Mouse (Mus musculus) c-Kit-positive CD71-positive TER-119-positive erythroid progenitor cells, embryonic 14.5 days (primary cell): ENCODE results near the gene Gabbr2.

Experiments
- DNase-seq: peaks from one replicate; pipeline ENCODE4 v3.0.0-alpha.2; 2013; ENCODE audit warnings: low spot score

Gene Gabbr2

GRCm38 (mm10) chr4:46863721-46864120 is 128.0 kb downstream of the Gabbr2 start:
- DNase-seq: no peak

GRCm38 (mm10) chr4:46862677-46863076 is 129.0 kb downstream of the Gabbr2 start:
- DNase-seq: no peak

DNA sequence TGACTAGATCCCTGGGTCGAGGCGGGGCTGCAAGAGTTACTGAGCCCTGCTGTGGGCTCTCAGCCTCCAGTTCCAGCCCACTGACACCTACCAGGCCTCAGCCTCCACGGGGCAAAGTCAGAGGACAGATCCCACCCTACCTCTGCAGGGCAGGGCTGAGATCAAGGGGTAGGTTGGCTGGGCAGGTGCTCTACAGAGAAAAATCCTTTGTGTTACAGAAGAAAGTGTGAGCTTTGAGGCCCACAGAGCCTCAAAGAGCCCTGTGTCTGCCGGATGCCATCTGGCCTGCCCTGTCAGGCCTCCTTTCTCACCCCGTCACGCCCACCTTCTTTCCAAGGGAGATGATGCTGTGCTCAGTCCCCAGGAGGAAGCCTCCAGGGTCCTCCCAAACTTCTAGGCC is 131.1 kb downstream of the Gabbr2 start:
- no peak for DNase-seq

DNA sequence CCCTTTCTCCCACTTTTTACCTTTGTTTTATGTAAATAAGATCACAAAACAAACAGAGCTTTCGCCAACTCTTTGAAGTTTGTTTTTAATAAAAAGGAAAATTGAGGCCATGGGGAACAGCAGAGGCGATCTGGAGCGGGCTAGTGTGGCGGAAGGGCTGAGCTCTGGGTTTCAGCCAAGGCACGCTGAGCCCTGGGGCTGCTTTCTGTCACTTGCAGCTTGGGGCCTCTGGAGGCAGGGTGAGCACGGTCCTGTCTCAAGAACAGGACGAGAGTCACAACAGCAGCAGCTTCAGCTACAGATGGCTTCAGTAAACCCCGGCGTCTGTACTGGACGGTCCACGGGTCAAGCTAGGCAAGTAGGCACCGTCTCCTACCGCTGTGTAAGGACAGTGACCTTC is 132.8 kb downstream of the Gabbr2 start:
- no peak for DNase-seq

DNA sequence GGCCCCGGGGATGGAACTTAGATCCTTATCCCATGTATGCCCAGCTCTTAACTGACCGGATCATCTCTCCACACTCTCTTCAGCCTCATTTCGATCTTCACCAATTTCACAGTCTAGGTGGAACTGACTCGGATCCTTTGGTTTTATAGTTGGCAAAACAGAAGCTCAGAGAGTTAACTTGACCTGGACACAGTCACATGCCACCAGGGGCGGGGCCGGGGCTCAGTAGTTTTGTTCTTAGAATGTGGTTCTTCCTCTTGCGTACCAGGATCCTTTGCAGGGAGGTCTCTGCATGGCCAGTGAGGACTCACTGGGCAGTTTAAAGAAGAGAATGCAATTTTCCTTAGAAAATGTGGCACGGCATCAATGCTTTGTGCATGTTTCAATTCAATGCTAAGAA is 135.5 kb downstream of the Gabbr2 start:
- DNase-seq: no peak

- DNase-seq: no peak
Observed at GRCm38 (mm10) chr4:46854686-46855385, 136.8 kb downstream of the Gabbr2 start.

- DNase-seq: peak; percentile 96
Observed at GRCm38 (mm10) chr4:46853852-46854460, 137.7 kb downstream of the Gabbr2 start.

DNA sequence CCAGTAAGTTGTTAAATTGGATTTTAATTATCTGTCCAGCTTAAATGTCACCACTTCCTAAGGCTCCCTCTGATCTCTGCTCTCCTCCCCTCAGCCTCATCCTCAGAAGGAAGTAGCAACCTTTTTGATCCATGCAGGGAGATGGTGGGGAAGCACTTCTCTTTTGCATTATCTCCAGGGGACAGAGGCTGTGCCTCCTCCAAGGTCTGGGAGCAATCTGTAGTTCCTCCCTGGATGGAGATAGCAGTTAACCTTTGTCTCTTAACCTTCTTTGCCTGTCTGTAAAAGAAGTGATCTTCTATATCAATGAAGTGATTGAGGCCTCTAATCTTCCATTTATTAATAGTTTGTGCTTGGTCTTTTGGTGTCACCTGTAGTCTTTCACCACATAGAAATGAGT is 143.9 kb downstream of the Gabbr2 start:
- no peak for DNase-seq

DNA sequence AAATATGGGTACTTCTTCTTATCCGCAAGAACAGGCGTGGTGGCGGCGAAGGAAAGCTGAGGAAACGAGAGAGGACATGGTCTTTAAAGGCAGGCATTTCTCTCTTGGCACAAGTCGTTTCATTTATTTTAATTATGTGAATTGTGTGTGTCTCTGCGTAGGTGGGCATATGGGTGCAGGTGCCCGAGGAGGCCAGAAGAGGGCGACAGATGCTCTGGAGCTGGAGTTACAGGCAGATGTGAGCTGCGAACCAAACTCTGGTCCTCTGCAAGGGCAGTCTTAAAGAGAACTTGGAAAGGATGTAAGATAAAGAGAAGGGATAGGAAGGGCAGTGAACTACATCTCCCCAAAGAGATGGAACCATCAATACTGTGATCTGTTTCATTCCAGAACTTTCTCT is 145.3 kb downstream of the Gabbr2 start:
- DNase-seq: no peak

GRCm38 (mm10) chr4:46844982-46845643 is 146.6 kb downstream of the Gabbr2 start:
- no peak for DNase-seq

DNA sequence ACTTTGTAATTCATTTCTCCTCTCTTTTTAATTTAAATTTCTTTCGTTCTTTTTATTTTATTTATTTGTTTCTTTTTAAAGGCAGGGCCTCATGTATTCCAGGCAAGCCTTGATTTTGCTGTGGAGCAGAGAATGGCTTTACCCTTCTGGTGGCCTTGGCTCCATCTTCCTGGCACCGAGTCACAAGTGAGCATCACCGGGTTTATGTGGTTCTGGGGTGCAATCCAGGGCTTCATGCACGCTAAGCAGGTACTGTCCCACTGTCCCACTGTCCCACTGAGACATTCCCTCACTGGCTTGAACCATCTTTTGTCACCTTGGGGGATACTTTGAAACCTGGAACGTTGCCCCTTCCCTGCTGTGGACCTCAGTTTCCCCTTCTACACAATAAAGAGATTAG is 147.1 kb downstream of the Gabbr2 start:
- no peak for DNase-seq

DNA sequence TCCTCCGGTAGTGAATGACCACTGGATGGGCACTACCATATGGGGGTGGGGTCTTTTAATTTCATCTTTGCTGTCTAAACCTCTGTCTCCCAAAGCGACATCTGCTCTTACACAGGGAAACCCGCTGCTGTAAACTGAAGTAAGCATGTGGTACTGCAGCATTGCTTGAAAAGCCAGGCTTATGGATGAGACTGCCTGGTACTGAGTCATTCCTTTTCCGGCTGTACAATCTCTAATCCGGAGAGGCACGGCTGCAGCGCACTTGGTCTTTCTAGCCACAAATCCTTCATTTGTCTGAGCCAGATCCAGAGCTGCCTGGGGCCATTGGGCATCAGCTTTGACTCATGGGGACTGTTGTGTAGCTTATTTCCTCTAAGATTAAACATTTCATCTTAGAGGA is 149.1 kb downstream of the Gabbr2 start:
- no peak for DNase-seq

DNA sequence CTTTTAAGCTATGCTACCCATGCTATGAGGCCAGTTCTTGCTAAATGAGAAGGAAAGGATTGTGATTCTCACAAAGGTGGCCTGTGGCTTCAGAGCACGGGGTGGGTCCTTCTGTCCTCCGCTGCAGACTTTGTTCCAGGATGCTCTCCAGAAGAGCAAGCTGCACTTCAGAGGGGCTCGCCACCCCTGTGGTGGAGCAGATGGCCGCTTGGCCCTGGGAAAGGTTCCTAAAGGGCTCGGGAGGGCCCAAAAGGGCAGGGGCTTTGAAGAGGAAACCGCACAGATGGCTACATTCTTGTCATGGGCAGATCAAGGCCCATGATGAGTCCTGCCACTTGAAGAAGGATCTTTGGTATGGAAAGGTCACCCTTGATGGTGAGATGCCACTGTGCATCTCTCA is 151.5 kb downstream of the Gabbr2 start:
- no peak for DNase-seq

DNA sequence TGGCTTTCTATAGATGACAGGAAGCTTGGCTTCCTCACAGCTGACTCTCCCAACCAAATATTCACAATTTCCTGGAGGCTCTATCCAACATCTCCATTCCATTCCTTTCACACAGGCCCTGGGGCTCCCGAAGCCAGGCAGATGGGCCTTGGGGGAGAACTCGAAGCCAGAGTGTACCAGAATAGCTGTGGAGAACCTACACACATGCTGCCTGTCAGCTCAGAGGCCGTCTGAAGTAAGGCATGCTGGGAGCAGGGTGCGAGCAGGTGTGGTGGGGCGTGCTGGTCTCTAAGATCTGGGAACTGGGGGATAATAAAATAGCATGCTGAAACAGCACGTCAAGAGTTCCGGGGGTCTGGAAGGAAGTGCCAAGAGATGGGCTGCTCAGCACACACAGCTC is 154.3 kb downstream of the Gabbr2 start:
- DNase-seq: no peak

GRCm38 (mm10) chr4:46836065-46836464 is 155.6 kb downstream of the Gabbr2 start:
- DNase-seq: no peak

GRCm38 (mm10) chr4:46835064-46835463 is 156.6 kb downstream of the Gabbr2 start:
- no peak for DNase-seq

DNA sequence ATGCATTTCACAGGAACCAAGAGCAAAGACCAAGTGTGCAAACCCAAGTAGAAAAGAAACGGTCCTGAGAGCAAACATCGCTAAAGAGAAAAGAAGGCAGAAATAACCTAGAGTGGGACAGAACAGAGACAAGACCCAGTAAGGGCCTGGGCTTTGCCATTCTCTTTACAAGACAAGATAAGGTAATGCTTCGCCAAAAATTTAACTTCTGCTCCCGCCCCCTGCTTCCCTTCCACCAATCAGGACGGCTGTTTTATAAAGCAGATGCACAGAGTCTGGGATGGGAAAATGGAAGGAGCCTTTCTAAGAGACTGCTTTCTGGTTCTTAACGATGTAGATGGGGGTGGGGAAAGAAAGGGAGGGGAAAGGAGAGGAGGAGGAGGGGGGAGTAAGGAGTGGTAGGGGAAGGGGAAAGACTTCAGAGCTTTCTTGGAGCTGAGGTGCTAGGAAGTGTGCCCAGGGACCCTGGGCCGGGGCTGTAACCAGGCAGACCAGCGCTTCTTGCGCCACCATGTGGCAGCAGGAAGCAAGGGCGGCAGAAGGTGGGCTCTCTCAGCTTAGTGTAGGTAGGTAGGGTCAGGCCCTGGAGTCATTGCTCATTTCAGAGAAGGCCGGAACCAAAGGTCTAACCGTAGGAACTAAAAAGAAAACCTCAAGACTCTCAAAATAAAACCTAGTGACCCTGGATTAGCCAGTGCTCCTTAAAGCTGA is 158.7 kb downstream of the Gabbr2 start:
- no peak for DNase-seq

DNA sequence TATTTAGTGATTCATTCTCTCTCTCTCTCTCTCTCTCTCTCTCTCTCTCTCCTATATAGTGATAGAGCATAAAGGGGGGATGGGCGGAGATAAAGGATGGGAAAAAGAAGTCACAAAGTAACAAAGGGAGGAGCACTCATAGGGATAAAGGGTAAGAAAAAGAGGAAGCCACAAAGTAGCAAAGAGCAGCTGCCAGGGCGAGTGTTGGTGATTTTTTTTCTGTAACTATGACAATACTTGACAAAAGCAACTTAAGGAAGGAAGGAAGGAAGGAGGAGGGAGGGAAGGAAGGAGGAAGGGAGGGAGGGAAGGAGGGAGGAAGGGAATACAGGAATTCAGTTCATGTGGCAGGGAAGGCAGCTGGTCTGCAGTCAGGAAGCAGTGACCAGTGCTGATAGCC is 162.0 kb downstream of the Gabbr2 start:
- no peak for DNase-seq

- DNase-seq: no peak
Observed at GRCm38 (mm10) chr4:46828141-46828571, 163.5 kb downstream of the Gabbr2 start.

DNA sequence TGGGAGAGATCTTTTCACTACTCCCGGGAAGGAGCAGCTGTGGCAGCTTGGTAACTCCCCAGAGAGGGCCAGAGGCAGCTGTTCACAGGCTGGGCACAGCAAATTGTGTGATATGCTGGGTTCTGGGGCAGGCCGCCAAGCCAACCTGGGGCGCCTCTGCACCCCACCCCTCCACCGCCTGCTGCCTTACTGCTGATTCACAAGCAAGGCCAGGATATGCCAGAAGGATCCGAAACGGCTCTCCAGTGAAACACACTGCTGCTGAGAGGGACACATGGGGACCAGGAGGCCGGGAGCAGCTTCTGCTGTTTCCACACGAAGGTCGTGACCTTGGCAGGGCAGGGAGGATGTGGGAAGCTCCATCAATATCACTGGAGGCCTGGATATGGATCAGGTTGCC is 164.2 kb downstream of the Gabbr2 start:
- no peak for DNase-seq

DNA sequence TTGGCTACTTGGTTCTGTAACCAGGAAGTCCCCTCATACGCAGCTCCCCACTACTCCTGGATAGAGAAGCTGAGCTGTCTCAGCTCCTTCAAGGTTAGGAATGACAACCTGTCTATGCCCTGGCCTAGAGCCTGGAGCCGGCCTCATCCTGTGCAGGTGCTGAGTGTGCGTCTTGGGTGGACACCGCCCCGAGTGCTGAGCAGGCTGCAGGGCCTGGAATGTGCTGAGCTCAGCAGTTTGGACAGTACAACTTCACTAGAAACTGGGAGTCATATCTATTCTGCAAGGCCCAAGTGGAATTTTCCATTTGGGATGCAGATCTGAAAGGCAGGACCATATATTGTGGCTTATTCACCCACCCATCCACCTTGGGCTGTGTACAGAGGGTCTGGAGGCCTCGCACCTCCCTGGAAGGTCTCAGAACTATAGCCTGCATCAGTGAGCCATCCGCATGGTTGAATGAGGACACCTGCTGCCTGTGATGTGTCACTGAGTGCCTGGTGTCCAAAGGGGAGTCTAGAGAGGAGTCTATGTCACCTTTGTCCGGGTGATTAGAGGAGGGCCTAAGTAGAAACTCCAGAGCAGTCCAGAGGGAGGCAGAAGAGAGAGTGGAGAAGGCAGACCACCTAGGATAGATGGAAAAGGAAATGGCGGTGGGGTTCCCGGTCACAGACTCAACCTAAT is 165.7 kb downstream of the Gabbr2 start:
- DNase-seq: no peak

GRCm38 (mm10) chr4:46823738-46824137 is 167.9 kb downstream of the Gabbr2 start:
- DNase-seq: no peak
